Mouse (Mus musculus) hindbrain, embryonic 15.5 days (tissue): ENCODE results near the gene 3110082I17Rik. TPM values are rescaled to one million over a fixed set of nuclear protein-coding genes. Genes with fewer than 3 reads are reported as not detected.

Experiments used
- ATAC-seq: fragments of 200-750 bp; cut with Nextera tagmentation; 2 replicates; pipeline ENCODE4 v1.8.0; 2017; ENCODE audit warnings: low read depth, moderate number of reproducible peaks, moderate TSS enrichment; ENCODE audit not compliant: low FRiP score
- H3K27ac ChIP-seq: fragments of 300-500 bp; sonication (generic); replicated peaks from 2 replicates; pipeline ENCODE4 v1.5.1; 2015; ENCODE audit warnings: mild to moderate bottlenecking, inconsistent platforms
- H3K27me3 ChIP-seq: fragments of 300-500 bp; sonication (generic); 2 replicates; pipeline ENCODE4 v1.6.1; 2015; ENCODE audit warnings: control low read depth, inconsistent platforms
- H3K36me3 ChIP-seq: fragments of 300-500 bp; sonication (generic); 2 replicates; pipeline ENCODE4 v1.6.1; 2015; ENCODE audit warnings: control low read depth, inconsistent platforms
- H3K4me1 ChIP-seq: fragments of 300-500 bp; sonication (generic); replicated peaks from 2 replicates; pipeline ENCODE4 v1.6.1; 2015; ENCODE audit warnings: control low read depth, inconsistent platforms
- H3K4me2 ChIP-seq: fragments of 300-500 bp; sonication (generic); 2 replicates; pipeline ENCODE4 v1.6.1; 2015; ENCODE audit warnings: moderate library complexity, mild to moderate bottlenecking, inconsistent platforms
- H3K4me3 ChIP-seq: fragments of 300-500 bp; sonication (generic); 2 replicates; pipeline ENCODE4 v1.5.1; 2015; ENCODE audit warnings: mild to moderate bottlenecking, inconsistent platforms
- H3K9ac ChIP-seq: fragments of 300-500 bp; sonication (generic); 2 replicates; pipeline ENCODE4 v1.6.1; 2015; ENCODE audit warnings: inconsistent platforms
- H3K9me3 ChIP-seq: fragments of 300-500 bp; sonication (generic); 2 replicates; pipeline ENCODE4 v1.6.1; 2016; ENCODE audit warnings: control low read depth, inconsistent platforms
- WGBS: fragments of 180-500 bp; shearing (Covaris S2); methylation state at CpG from one replicate; pipeline ENCODE4 v1.1.7; 2015; 5-methylcytosine and 5-hydroxymethylcytosine counted together
- polyA plus RNA-seq: library from polyadenylated mRNA; unstranded; fragments of >200 nt; fragmentation: Nextera tagmentation; extraction: Ambion mirVana; gene quantifications from 2 replicates; pipeline ENCODE4 v1.2.1, GENCODE M21; 2015

Gene 3110082I17Rik
- polyA plus RNA-seq, 1 experiment from 2014 or later = 17.9 TPM

GRCm38 (mm10) chr5:139449926-139450325 lies 10.4 kb downstream of the 3110082I17Rik start:
- Histone ChIP-seq H3K4me2 (no peak overlapping the region), H3K27me3 (no peaks in the 10 kb centered on the region), H3K4me3 (no peak overlapping the region), H3K9ac (no peak overlapping the region), H3K4me1 (peaks cover 19% of the 10 kb centered on the region), H3K36me3 (peaks cover 2% of the 10 kb centered on the region; the same call in 1 of the 2 replicates), H3K27ac (peak overlapping the region; percentile 23; the same call in 1 of the 2 replicates), H3K9me3 (no peaks in the 10 kb centered on the region)
- WGBS = 6% methylated on average over 4 of the region's 4 CpGs
- ATAC-seq = peak; percentile 72; the same call in 1 of the 2 replicates

- Histone ChIP-seq H3K4me3 (no peak overlapping the region), H3K36me3 (no peaks in the 10 kb centered on the region), H3K9me3 (no peaks in the 10 kb centered on the region), H3K4me2 (no peak overlapping the region), H3K27ac (peak overlapping the region; percentile 23; the same call in 1 of the 2 replicates), H3K4me1 (peaks cover 19% of the 10 kb centered on the region), H3K27me3 (no peaks in the 10 kb centered on the region), H3K9ac (no peak overlapping the region)
- 24% methylated on average over 5 of the region's 5 CpGs for WGBS
- ATAC-seq = peak; percentile 60; the same call in 1 of the 2 replicates
Measured at GRCm38 (mm10) chr5:139449161-139449791, 11.1 kb downstream of the 3110082I17Rik start.

- Histone ChIP-seq H3K36me3 (no peaks in the 10 kb centered on the region), H3K4me1 (peaks cover 19% of the 10 kb centered on the region), H3K9me3 (no peaks in the 10 kb centered on the region), H3K4me3 (no peak overlapping the region), H3K27ac (no peak overlapping the region), H3K27me3 (no peaks in the 10 kb centered on the region), H3K4me2 (no peak overlapping the region), H3K9ac (no peak overlapping the region)
- ATAC-seq = no peak
- 62% methylated on average over 6 of the region's 6 CpGs for WGBS
Measured at GRCm38 (mm10) chr5:139448025-139448424, 12.3 kb downstream of the 3110082I17Rik start.

GRCm38 (mm10) chr5:139445258-139445657 lies 15.1 kb downstream of the 3110082I17Rik start:
- Histone ChIP-seq H3K4me3 (no peak overlapping the region), H3K27me3 (no peaks in the 10 kb centered on the region), H3K4me2 (no peak overlapping the region), H3K4me1 (peaks cover 37% of the 10 kb centered on the region), H3K9ac (no peak overlapping the region), H3K36me3 (no peaks in the 10 kb centered on the region), H3K9me3 (no peaks in the 10 kb centered on the region), H3K27ac (no peak overlapping the region)
- ATAC-seq = no peak
- WGBS = 83% methylated on average over 8 of the region's 8 CpGs

GRCm38 (mm10) chr5:139442962-139443361 lies 17.4 kb downstream of the 3110082I17Rik start:
- no peak for ATAC-seq
- whole genome bisulfite sequencing = 78% methylated on average over 4 of the region's 4 CpGs
- H3K4me2 ChIP-seq = no peak overlapping the region
- no peak overlapping the region for H3K9ac ChIP-seq
- peak overlapping the region; percentile 56; the same call in 1 of the 2 replicates for H3K27ac ChIP-seq
- H3K4me3 ChIP-seq = no peak overlapping the region
- H3K36me3 ChIP-seq = no peaks in the 10 kb centered on the region
- peaks cover 26% of the 10 kb centered on the region for H3K4me1 ChIP-seq
- H3K9me3 ChIP-seq = no peaks in the 10 kb centered on the region
- no peaks in the 10 kb centered on the region for H3K27me3 ChIP-seq

GRCm38 (mm10) chr5:139442428-139442827 lies 17.9 kb downstream of the 3110082I17Rik start:
- no peak overlapping the region for H3K4me3 ChIP-seq
- no peak for ATAC-seq
- WGBS = 62% methylated on average over 12 of the region's 12 CpGs
- H3K4me2 ChIP-seq = no peak overlapping the region
- H3K4me1 ChIP-seq = peaks cover 26% of the 10 kb centered on the region
- H3K27me3 ChIP-seq = no peaks in the 10 kb centered on the region
- no peaks in the 10 kb centered on the region for H3K36me3 ChIP-seq
- peak overlapping the region; percentile 69 for H3K27ac ChIP-seq
- H3K9me3 ChIP-seq = no peaks in the 10 kb centered on the region
- H3K9ac ChIP-seq = no peak overlapping the region

- Histone ChIP-seq H3K27me3 (no peaks in the 10 kb centered on the region), H3K27ac (peak overlapping the region; percentile 7; the same call in 1 of the 2 replicates), H3K4me1 (peaks cover 26% of the 10 kb centered on the region), H3K36me3 (no peaks in the 10 kb centered on the region), H3K9ac (no peak overlapping the region), H3K9me3 (no peaks in the 10 kb centered on the region), H3K4me3 (no peak overlapping the region), H3K4me2 (no peak overlapping the region)
- WGBS = 89% methylated on average over 2 of the region's 2 CpGs
- no peak for ATAC-seq
Measured at GRCm38 (mm10) chr5:139441726-139442018, 18.7 kb downstream of the 3110082I17Rik start.

- Histone ChIP-seq H3K9ac (no peak overlapping the region), H3K9me3 (no peaks in the 10 kb centered on the region), H3K4me3 (no peak overlapping the region), H3K36me3 (no peaks in the 10 kb centered on the region), H3K4me1 (peaks cover 27% of the 10 kb centered on the region), H3K27me3 (no peaks in the 10 kb centered on the region), H3K27ac (peak overlapping the region; percentile 7; the same call in 1 of the 2 replicates), H3K4me2 (no peak overlapping the region)
- ATAC-seq = no peak
- WGBS = 97% methylated on average over 11 of the region's 11 CpGs
Measured at GRCm38 (mm10) chr5:139440926-139441725, 19.2 kb downstream of the 3110082I17Rik start.

- Histone ChIP-seq H3K27ac (no peak overlapping the region), H3K27me3 (no peaks in the 10 kb centered on the region), H3K4me1 (peaks cover 32% of the 10 kb centered on the region), H3K9me3 (no peaks in the 10 kb centered on the region), H3K36me3 (no peaks in the 10 kb centered on the region), H3K4me2 (no peak overlapping the region), H3K9ac (no peak overlapping the region), H3K4me3 (no peak overlapping the region)
- ATAC-seq = no peak
- 74% methylated on average over 5 of the region's 5 CpGs for WGBS
Measured at GRCm38 (mm10) chr5:139440451-139440850, 19.9 kb downstream of the 3110082I17Rik start.

GRCm38 (mm10) chr5:139438440-139438839 lies 21.9 kb downstream of the 3110082I17Rik start:
- Histone ChIP-seq H3K4me3 (no peak overlapping the region), H3K4me2 (no peak overlapping the region), H3K4me1 (peaks cover 48% of the 10 kb centered on the region), H3K36me3 (no peaks in the 10 kb centered on the region), H3K27ac (no peak overlapping the region), H3K27me3 (no peaks in the 10 kb centered on the region), H3K9me3 (no peaks in the 10 kb centered on the region), H3K9ac (no peak overlapping the region)
- WGBS = 54% methylated on average over 12 of the region's 12 CpGs
- no peak for ATAC-seq

- WGBS = 87% methylated on average over 4 of the region's 4 CpGs
- H3K4me1 ChIP-seq = peaks cover 48% of the 10 kb centered on the region
- H3K36me3 ChIP-seq = no peaks in the 10 kb centered on the region
- no peak overlapping the region for H3K27ac ChIP-seq
- H3K4me2 ChIP-seq = no peak overlapping the region
- H3K27me3 ChIP-seq = no peaks in the 10 kb centered on the region
- H3K9me3 ChIP-seq = no peaks in the 10 kb centered on the region
- H3K9ac ChIP-seq = no peak overlapping the region
- H3K4me3 ChIP-seq = no peak overlapping the region
- ATAC-seq = no peak
Measured at GRCm38 (mm10) chr5:139437769-139438168, 22.6 kb downstream of the 3110082I17Rik start.

GRCm38 (mm10) chr5:139434940-139435339 lies 25.4 kb downstream of the 3110082I17Rik start:
- Histone ChIP-seq H3K27ac (peak overlapping the region; percentile 68), H3K9ac (no peak overlapping the region), H3K9me3 (no peaks in the 10 kb centered on the region), H3K4me3 (no peak overlapping the region), H3K36me3 (no peaks in the 10 kb centered on the region), H3K27me3 (no peaks in the 10 kb centered on the region), H3K4me1 (peaks cover 56% of the 10 kb centered on the region), H3K4me2 (no peak overlapping the region; the same call in 1 of the 2 replicates)
- peak; percentile 61 for ATAC-seq
- WGBS = 15% methylated on average over 8 of the region's 8 CpGs
